Mouse (Mus musculus): Measurements from ENCODE around the gene Polr2g. TPM values are rescaled to one million over a fixed set of nuclear protein-coding genes. Genes with fewer than 3 reads are reported as not detected.

Polr2g gene
- 46.6 and 55.1 TPM in 2 replicates for polyA plus RNA-seq (2012; rRNA removed)
- polyA plus RNA-seq (2014; fragmentation: Nextera tagmentation; extraction: Ambion mirVana): 72.8 and 79.7 TPM in 2 replicates

GRCm38 (mm10) chr19:8798264-8798946, at the start of gene Polr2g:
TSS of gene Polr2g (minus strand) at chr19:8798577.
- Histone ChIP-seq H3K36me3 (replicated peaks; ENCODE audit: control insufficient read depth, insufficient read depth, low read depth) (peaks cover 18% of the 10 kb centered on the region), H3K27me3 (ENCODE audit: control insufficient read depth, insufficient read depth, low read length) (no peaks in the 10 kb centered on the region), H3K9ac (replicated peaks) (peak within 1 kb of the TSS; percentile 68), H3K4me2 (ENCODE audit: low read depth) (peak within 1 kb of the TSS; percentile 87), H3K27ac (peak within 1 kb of the TSS; percentile 59), H3K9me3 (ENCODE audit: control insufficient read depth, low read length) (no peaks in the 10 kb centered on the region), H3K4me1 (replicated peaks; ENCODE audit: control insufficient read depth in 2 of 2, insufficient read depth in 2 of 2, low read length in 1 of 2) (peaks cover 14 to 16% of the 10 kb centered on the region in 2 experiments), H3K4me3 (ENCODE audit: insufficient read depth in 1 of 2, low read depth in 2 of 2, low read length in 2 of 2) (peak within 1 kb of the TSS; percentile 74 to 98)
- peak; percentile 82 to 86 (median 85) for DNase-seq (ENCODE audit: low read depth in 3 of 3, low spot score in 3 of 3)
- peak; percentile 55 for ATAC-seq (ENCODE audit: insufficient read depth)
- under 1% methylated on average over 25 of the region's 25 CpGs for WGBS (ENCODE audit: insufficient replicate concordance)
- no peak for TF ChIP-seq CTCF (IDR thresholded peaks at IDR 0.05; ENCODE audit: low read depth)
- TF ChIP-seq EP300 (IDR thresholded peaks at IDR 0.05; ENCODE audit: low read depth): peak; percentile 17; the same call in 1 of the 2 replicates

- WGBS (ENCODE audit: insufficient replicate concordance): 62% methylated on average over 5 of the region's 5 CpGs
Measured at GRCm38 (mm10) chr19:8844371-8845129, 46.2 kb upstream of the Polr2g start.

GRCm38 (mm10) chr19:8842961-8843360, 44.6 kb upstream of the Polr2g start:
- Histone ChIP-seq H3K27me3 (ENCODE audit: control insufficient read depth, insufficient read depth, low read length) (no peaks in the 10 kb centered on the region), H3K9ac (replicated peaks) (no peak overlapping the region), H3K27ac (no peak overlapping the region), H3K4me3 (ENCODE audit: insufficient read depth in 1 of 2, low read depth in 2 of 2, low read length in 2 of 2) (no peak overlapping the region), H3K4me2 (ENCODE audit: low read depth) (no peak overlapping the region), H3K36me3 (replicated peaks; ENCODE audit: control insufficient read depth, insufficient read depth, low read depth) (peaks cover 8% of the 10 kb centered on the region), H3K4me1 (replicated peaks; ENCODE audit: control insufficient read depth in 2 of 2, insufficient read depth in 2 of 2, low read length in 1 of 2) (peaks cover 4 to 24% of the 10 kb centered on the region in 2 experiments), H3K9me3 (ENCODE audit: control insufficient read depth, low read length) (no peaks in the 10 kb centered on the region)
- no peak for DNase-seq (ENCODE audit: low read depth in 3 of 3, low spot score in 3 of 3)
- TF ChIP-seq CTCF (IDR thresholded peaks at IDR 0.05; ENCODE audit: low read depth): no peak
- no peak for TF ChIP-seq EP300 (IDR thresholded peaks at IDR 0.05; ENCODE audit: low read depth)
- WGBS (ENCODE audit: insufficient replicate concordance): 69% methylated on average over 6 of the region's 6 CpGs
- no peak for ATAC-seq (ENCODE audit: insufficient read depth)

More at GRCm38 (mm10) chr19:8844371-8845129, 46.2 kb upstream of the Polr2g start:
- Histone ChIP-seq H3K4me2 (ENCODE audit: low read depth) (no peak overlapping the region), H3K36me3 (replicated peaks; ENCODE audit: control insufficient read depth, insufficient read depth, low read depth) (peaks cover 8% of the 10 kb centered on the region), H3K27ac (no peak overlapping the region), H3K9ac (replicated peaks) (no peak overlapping the region), H3K9me3 (ENCODE audit: control insufficient read depth, low read length) (no peaks in the 10 kb centered on the region), H3K27me3 (ENCODE audit: control insufficient read depth, insufficient read depth, low read length) (no peaks in the 10 kb centered on the region), H3K4me1 (replicated peaks; ENCODE audit: control insufficient read depth in 2 of 2, insufficient read depth in 2 of 2, low read length in 1 of 2) (peaks cover 0 to 12% of the 10 kb centered on the region in 2 experiments; a peak in 3 of 4 replicates), H3K4me3 (ENCODE audit: insufficient read depth in 1 of 2, low read depth in 2 of 2, low read length in 2 of 2) (no peak overlapping the region)
- TF ChIP-seq EP300 (IDR thresholded peaks at IDR 0.05; ENCODE audit: low read depth) (no peak), CTCF (IDR thresholded peaks at IDR 0.05; ENCODE audit: low read depth) (peak; percentile 79)
- DNase-seq (ENCODE audit: low read depth in 3 of 3, low spot score in 3 of 3): peak; percentile 47 to 66 (median 54)
- ATAC-seq (ENCODE audit: insufficient read depth): no peak

- no peaks in the 10 kb centered on the region; the same call in none of the 2 replicates for H3K36me3 ChIP-seq (replicated peaks; ENCODE audit: control insufficient read depth, insufficient read depth, low read depth)
- peak overlapping the region; percentile 51 for H3K9ac ChIP-seq (replicated peaks)
- peak overlapping the region; percentile 64 for H3K4me2 ChIP-seq (ENCODE audit: low read depth)
- ATAC-seq (ENCODE audit: insufficient read depth): no peak
- H3K9me3 ChIP-seq (ENCODE audit: control insufficient read depth, low read length): no peaks in the 10 kb centered on the region
- no peak for DNase-seq (ENCODE audit: low read depth in 3 of 3, low spot score in 3 of 3)
- WGBS (ENCODE audit: insufficient replicate concordance): 73% methylated on average over 7 of the region's 7 CpGs
- TF ChIP-seq EP300 (IDR thresholded peaks at IDR 0.05; ENCODE audit: low read depth): no peak
- no peak for TF ChIP-seq CTCF (IDR thresholded peaks at IDR 0.05; ENCODE audit: low read depth)
- peak overlapping the region; percentile 55 to 56; a peak in 3 of 4 replicates for H3K4me3 ChIP-seq (ENCODE audit: insufficient read depth in 1 of 2, low read depth in 2 of 2, low read length in 2 of 2)
- no peak overlapping the region for H3K27ac ChIP-seq
- H3K27me3 ChIP-seq (ENCODE audit: control insufficient read depth, insufficient read depth, low read length): no peaks in the 10 kb centered on the region
- peaks cover 4 to 28% of the 10 kb centered on the region in 2 experiments for H3K4me1 ChIP-seq (replicated peaks; ENCODE audit: control insufficient read depth in 2 of 2, insufficient read depth in 2 of 2, low read length in 1 of 2)
Measured at GRCm38 (mm10) chr19:8841012-8841411, 42.6 kb upstream of the Polr2g start.

All from liver, embryonic 14.5 days (tissue).